Mouse (Mus musculus) thymus, postnatal 0 days (tissue): Measurements from ENCODE around the gene Gm20715. TPM values are rescaled to one million over a fixed set of nuclear protein-coding genes. Genes with fewer than 3 reads are reported as not detected.
"Not testable (repeated sequence)": the region's sequence is repeated elsewhere in the genome, so short reads cannot be mapped to it uniquely, and the experiment has no call there.

Experiments
- DNase-seq: peaks from one replicate; pipeline ENCODE4 v3.0.0-alpha.2; 2015; ENCODE audit warnings: low spot score
- polyA plus RNA-seq: library from polyadenylated mRNA; unstranded; fragments of >200 nt; fragmentation: Nextera tagmentation; extraction: Ambion mirVana; gene quantifications from 2 replicates; pipeline ENCODE4 v1.2.1, GENCODE M21; 2015

The Gm20715 gene
- not detected in 2 replicates for polyA plus RNA-seq

- DNase-seq: peak; percentile 84
These were observed at the start of gene Gm20715 for GRCm38 (mm10) chr7:6410043-6410442. Gene Gm20715 (plus strand): TSS chr7:6410277.

DNA sequence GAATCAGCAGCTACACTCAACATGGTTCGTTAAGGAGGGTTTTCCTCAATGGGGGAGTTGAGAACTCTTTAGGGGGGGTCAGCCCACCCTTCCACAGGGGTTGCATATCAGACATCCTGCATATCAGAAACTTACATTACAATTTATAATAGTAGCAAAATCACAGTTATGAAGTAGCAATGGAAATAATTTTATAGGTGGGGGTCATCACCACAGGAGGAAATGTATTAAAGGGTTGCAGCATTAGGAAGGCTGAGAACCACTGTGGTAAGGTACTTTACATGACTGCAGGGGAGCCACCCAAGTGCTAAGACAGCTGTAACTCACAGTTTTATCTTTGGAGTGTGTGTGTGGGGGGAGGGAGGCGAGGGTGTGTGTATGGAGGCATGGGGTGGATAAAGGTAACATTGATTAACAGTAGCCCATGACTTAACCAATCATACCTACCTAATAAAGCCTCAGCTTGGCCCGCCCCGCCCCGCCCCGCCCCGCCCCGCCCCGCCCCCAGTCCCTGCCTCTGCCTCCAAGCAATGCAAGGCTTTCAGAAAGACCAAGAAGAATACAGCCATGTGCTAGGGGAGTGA lies 49.5 kb upstream of the Gm20715 start:
- DNase-seq: no peak

DNA sequence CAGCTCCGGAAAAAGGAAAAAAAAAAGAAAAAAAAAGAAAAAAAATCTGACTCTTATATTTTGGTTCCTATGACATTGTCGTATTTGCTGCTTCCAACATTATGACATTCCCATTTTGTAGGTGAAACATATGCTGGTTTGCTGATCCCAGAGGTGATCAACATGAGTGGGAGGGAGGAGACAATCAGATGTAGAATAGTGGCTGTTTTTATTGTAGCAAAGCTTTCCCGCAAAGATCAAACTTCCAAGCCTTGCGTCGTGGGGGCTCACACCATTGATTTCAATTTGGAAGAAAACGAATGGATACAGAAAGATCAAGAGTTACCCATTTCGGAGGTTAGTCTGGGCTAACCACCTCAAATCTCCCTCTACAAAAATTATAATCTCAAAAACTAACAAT lies 48.3 kb upstream of the Gm20715 start:
- DNase-seq: no peak

- peak; percentile 97 for DNase-seq
These were observed 47.6 kb upstream of the Gm20715 start for GRCm38 (mm10) chr7:6362268-6363046.

DNA sequence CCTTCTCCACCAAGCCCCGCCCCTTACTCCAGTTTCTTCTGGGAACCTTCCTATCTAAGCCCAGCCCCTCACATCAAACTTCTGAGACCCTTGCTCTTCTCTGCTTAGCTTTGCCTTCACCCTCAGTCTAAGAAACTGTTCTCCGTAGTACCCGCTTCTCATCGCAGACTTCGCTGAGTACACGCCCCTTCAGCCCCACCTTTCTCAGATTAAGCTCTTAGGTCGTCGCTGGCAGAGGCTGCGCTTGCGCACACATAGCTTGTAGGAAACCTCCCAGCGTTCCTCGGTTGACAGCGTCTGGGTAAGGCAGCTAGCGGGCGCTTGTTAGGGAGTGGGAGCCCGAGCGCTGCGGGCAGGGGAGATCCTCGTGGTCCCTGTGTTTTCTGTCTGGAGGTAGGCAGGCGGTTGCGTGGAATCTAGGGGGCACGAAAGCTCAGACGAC lies 47.0 kb upstream of the Gm20715 start, which contains the start of gene Zfp78:
TSS of gene Zfp78 (plus strand) at position 234 of the 442 bp plus-strand sequence.
- DNase-seq: peak; percentile 94

DNA sequence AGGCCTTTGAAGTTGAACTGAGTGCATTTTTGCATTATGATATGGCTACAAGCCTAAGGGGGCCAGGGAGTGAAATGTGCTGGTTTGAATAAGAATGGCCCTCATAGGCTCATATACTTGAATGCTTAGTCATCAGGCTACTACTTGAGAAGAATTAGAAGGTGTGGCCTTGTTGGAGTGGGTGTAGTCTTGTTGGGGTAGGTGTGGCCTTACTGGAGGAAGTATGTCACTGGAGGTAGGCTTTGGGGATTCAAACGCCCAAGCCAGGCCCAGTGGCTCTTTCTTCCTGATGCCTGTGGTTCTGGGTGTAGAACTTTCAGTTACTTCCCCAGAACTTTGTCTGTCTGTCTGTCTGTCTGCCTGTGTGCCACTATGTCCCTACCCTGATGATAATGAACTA lies 45.3 kb upstream of the Gm20715 start:
- no peak for DNase-seq

DNA sequence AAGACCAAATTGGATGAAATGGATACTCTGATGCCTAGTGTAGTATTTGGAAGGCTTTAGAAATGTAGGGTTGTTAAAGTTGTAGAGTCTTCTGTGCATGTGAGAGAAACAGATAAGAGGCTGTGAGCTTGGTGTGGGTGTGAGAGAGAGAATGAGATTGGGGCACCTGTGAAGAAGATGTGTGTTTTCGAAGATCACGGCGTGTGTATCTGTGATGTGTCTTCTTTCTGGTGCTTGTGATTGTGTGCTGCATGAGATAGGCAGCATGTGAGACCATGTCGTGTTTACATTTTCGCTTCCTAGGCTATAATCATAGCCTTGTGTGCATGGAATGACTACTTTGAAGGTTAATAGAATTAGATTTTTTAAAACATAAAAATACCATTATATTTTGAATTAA lies 42.9 kb upstream of the Gm20715 start:
- DNase-seq: no peak

- not testable (repeated sequence) for DNase-seq
These were observed 41.9 kb upstream of the Gm20715 start for GRCm38 (mm10) chr7:6368146-6368545.

GRCm38 (mm10) chr7:6369460-6369859 lies 40.6 kb upstream of the Gm20715 start:
- DNase-seq: no peak

DNA sequence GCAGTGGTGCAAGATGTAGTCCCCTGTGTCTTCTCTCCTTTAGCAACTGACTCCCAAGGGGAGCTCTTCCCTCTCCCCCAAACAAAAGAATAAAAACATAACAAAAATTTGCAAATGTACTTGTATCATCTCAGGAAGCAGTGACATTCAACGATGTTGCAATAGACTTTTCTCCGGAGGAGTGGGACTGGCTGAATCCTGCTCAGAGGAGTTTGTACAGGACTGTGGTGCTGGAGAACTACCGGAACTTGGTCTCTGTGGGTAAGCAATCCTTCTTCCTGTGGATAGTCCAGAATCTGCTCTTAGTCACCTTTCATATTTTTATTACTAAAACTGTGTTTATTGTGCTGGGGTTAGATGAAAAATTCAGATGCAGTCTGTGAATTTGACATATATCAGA lies 37.1 kb upstream of the Gm20715 start:
- no peak for DNase-seq

GRCm38 (mm10) chr7:6378441-6378840 lies 31.6 kb upstream of the Gm20715 start:
- DNase-seq: no peak

GRCm38 (mm10) chr7:6381431-6381830 lies 28.6 kb upstream of the Gm20715 start:
- no peak for DNase-seq

DNA sequence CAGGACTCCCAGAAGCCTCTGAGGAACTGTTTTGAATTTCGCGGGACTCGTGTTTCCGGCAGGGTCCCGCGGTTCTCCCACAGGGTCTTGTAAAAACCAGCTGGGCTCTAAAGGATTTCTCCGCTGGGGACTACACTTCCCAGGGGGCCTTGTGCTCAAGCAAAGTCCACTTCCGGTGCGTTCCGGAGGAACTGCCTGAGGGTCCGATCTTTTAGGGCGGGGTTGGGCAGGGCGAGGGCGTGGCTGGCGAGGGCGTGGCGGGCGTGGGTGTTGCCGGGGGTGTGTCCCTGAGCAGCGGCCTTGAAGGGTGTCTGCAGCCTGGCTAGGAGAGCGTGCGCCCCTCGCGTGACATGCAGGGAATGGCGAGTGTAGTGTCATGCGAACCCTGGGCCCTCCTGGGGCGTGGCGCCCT lies 27.0 kb upstream of the Gm20715 start, which contains the start of gene Zfp28:
TSS of gene Zfp28 (plus strand) at position 252 of the 412 bp plus-strand sequence.
- peak; percentile 96 for DNase-seq

- DNase-seq: no peak
These were observed 26.1 kb upstream of the Gm20715 start for GRCm38 (mm10) chr7:6384011-6384410.

- no peak for DNase-seq
These were observed 23.1 kb upstream of the Gm20715 start for GRCm38 (mm10) chr7:6386995-6387394.

DNA sequence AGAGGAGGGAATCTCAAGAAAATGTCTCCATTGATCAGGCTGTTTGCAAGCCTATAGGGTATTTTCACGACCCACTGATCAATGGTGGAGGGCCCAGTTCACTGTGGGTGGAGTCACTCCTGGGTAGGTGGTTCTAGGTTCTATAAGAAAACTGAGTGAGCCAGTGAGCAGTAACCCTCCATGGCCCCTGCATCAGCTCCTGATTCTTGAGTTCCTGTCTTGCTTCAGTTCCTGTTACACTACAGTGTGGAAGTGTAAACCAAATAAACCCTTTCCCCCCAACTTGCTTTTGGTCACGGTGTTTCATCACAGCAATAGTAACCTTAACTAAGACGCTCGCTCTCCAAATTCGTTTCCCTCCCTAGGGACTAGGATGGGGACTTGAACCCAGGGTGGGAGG lies 21.1 kb upstream of the Gm20715 start:
- no peak for DNase-seq

GRCm38 (mm10) chr7:6389449-6389848 lies 20.6 kb upstream of the Gm20715 start:
- no peak for DNase-seq

DNA sequence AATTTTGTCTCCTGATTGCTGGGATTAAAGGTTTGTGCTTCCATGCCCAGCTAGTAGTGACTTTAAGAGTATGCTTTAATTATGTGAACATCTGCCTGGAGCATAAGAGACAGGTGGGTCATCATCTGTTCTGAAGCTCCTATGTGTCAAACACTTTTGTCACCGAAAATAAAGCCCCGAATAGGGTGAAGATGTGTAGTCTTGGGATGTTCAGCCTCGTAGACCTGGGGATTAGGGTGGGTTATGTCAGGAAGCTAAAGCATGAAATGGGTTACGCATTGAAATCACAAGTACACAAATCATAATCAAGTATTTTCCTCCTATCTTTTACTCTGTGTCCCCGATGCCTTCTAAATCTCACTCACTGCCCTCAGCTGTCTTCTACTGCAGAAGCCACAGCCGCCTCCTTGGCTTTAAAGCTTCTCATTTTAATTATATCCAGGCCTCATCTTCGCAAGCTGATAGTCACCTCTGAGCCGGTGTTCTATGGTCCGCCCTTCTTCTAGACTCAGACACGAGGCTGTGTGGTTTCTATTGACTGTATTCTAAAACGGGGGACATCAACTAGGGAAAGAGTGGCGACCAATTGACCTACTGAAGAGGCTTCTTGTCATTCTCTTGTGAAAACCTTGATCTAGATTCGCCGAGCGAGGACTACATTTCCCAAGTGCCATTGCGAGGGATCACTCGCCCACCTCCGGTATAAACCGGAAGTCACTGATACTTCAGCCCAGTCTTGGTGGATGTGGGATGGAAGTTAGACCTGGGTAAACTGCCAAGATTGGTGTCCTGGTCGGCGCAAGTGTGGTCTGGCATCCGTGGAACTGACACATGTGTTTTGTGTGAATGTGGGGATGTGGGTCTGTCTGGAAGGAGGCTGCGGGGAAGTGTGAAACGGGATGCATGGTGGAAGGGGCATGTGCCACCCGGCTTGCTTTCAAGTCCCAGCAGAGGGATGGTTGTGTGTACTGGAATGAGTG lies 11.8 kb upstream of the Gm20715 start, which contains the start of gene Smim17:
TSS of gene Smim17 (plus strand) at position 720 of the 980 bp plus-strand sequence.
- peak; percentile 55 for DNase-seq

GRCm38 (mm10) chr7:6414626-6415441 lies 4.8 kb downstream of the Gm20715 start:
- DNase-seq: no peak

- DNase-seq: no peak
These were observed 5.3 kb downstream of the Gm20715 start for GRCm38 (mm10) chr7:6415442-6415787.

DNA sequence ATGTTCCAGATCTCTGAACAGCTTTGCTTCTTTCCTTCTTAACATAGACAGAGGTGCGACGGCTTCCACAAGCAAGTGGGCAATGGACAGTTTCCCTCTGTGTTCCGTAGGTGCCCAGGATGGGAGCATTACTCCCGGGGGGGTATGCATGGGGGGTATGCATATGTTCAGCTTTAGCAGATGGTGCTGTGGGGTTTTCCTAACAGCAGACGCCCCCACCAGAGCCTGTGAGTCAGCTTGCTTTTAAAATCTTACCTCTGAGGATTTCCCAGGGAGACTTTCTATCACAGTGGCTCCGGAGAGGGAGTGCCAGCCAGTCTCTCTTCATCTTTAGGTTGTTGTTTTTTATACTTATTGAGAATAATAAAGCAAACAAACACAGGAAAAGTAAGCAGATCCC lies 9.8 kb downstream of the Gm20715 start:
- DNase-seq: no peak
